Mouse (Mus musculus): ENCODE measurements around the gene Arid3c.

DNA sequence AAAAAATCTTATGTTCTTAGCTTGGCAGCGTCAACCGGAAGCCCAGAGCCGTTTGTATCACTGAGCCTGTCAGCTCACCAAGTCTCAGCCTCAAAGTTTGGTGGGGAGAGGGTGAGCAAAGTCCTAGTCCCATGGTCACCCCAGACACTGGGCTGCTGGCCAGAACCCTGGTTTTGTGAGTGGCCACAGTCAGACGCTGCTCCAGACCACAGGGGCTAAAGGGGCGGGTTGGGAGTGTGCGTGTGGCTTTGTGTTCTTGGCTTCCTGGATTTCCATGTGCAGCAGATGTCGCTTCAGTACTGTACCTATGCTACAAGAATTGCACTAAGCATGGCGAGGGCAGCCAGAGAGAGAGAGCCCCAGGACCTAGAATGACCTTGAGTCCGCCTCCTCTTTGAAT lies 28.3 kb upstream of the Arid3c start:
- TF ChIP-seq POLR2A (IDR thresholded peaks at IDR 0.05; ENCODE audit: low read depth, low read length) (no peak), CTCF (IDR thresholded peaks at IDR 0.05; ENCODE audit: extremely low read depth, insufficient read depth, insufficient read length, insufficient replicate concordance) (no peak)

Measured in spleen, adult 2 months (tissue).